Mouse (Mus musculus) CH12.LX (cell line): Measurements from ENCODE around the gene Slc29a3. TPM values are rescaled to one million over a fixed set of nuclear protein-coding genes. Genes with fewer than 3 reads are reported as not detected.
A peak's percentile ranks its signal among the peaks of the same experiment; 100 is the strongest.

ENCODE experiments used
- DNase-seq: peaks from one replicate; pipeline ENCODE4 v3.0.0-alpha.2; 2013; ENCODE audit errors: extremely low read depth
- H3K27ac ChIP-seq: 2 replicates; pipeline ENCODE4 v1.5.1; 2012; ENCODE audit warnings: low read depth, mild to moderate bottlenecking, control low read depth, moderate library complexity; ENCODE audit not compliant: insufficient read depth
- H3K27me3 ChIP-seq: replicated peaks from 2 replicates; pipeline ENCODE3; 2012; ENCODE audit warnings: inconsistent platforms
- H3K36me3 ChIP-seq, 2 experiments: replicated peaks in 1 of 2; 2 replicates each; pipeline versions ENCODE3 to v1.6.1; 2012; ENCODE audit warnings: inconsistent platforms in 1 of 2, low read length in 1 of 2, mild to moderate bottlenecking in 1 of 2, mixed read lengths in 1 of 2, moderate library complexity in 1 of 2; ENCODE audit not compliant: control insufficient read depth in 1 of 2, insufficient read depth in 1 of 2
- H3K4me1 ChIP-seq, 2 experiments: 2 replicates each; pipeline ENCODE4 v1.6.1; 2012; ENCODE audit warnings: inconsistent platforms in 1 of 2, moderate library complexity in 1 of 2; ENCODE audit not compliant: insufficient read depth in 2 of 2, control insufficient read depth in 1 of 2
- H3K4me2 ChIP-seq: 2 replicates; pipeline ENCODE4 v1.6.1; 2012; ENCODE audit warnings: low read depth, mild to moderate bottlenecking, control low read depth; ENCODE audit not compliant: poor library complexity, insufficient read depth, severe bottlenecking
- H3K4me3 ChIP-seq, 3 experiments: fragments of 150-350 bp in 1 of 3; sonication (generic) in 1 of 3; replicated peaks in 1 of 3; 2 replicates each; pipeline versions ENCODE3 to v1.5.1; 2011 to 2012; ENCODE audit warnings: low read depth in 2 of 3, low read length in 2 of 3, mild to moderate bottlenecking in 2 of 3, moderate library complexity in 2 of 3, control low read depth in 1 of 3, improper control_type of control experiment in 1 of 3, inconsistent platforms in 1 of 3, mixed read lengths in 1 of 3; ENCODE audit not compliant: poor library complexity in 1 of 3
- H3K79me2 ChIP-seq: replicated peaks from 2 replicates; pipeline ENCODE4 v1.6.1; 2012; ENCODE audit warnings: mild to moderate bottlenecking, moderate library complexity; ENCODE audit not compliant: control insufficient read depth, poor library complexity, insufficient read depth, severe bottlenecking; ENCODE audit errors: extremely low read depth
- H3K9ac ChIP-seq: 2 replicates; pipeline ENCODE4 v1.6.1; 2012; ENCODE audit warnings: low read depth, mild to moderate bottlenecking, control low read depth, moderate library complexity; ENCODE audit not compliant: insufficient read depth
- H3K9me3 ChIP-seq: replicated peaks from 2 replicates; pipeline ENCODE3; 2012; ENCODE audit warnings: low read length, inconsistent platforms, mixed read lengths
- E2F4 ChIP-seq: IDR thresholded peaks from 2 replicates; pipeline ENCODE4 v1.6.1; 2011; ENCODE audit warnings: low read depth, low read length, improper control_type of control experiment; ENCODE audit not compliant: insufficient replicate concordance
- ELF1 ChIP-seq: IDR thresholded peaks from 2 replicates; pipeline ENCODE4 v1.6.1; 2014; ENCODE audit warnings: low read depth, mild to moderate bottlenecking, inconsistent platforms, low read length, improper control_type of control experiment
- EP300 ChIP-seq: IDR thresholded peaks from 2 replicates; pipeline ENCODE4 v1.6.1; 2011; ENCODE audit warnings: low read length, improper control_type of control experiment
- JUND ChIP-seq: conservative IDR thresholded peaks from 2 replicates; pipeline ENCODE4 v1.6.1; 2011; ENCODE audit warnings: low read depth, low read length, improper control_type of control experiment
- MAFK ChIP-seq: IDR thresholded peaks from 2 replicates; pipeline ENCODE4 v1.6.1; 2011; ENCODE audit warnings: low read length, improper control_type of control experiment; ENCODE audit not compliant: insufficient replicate concordance
- MAZ ChIP-seq: IDR thresholded peaks from 2 replicates; pipeline ENCODE4 v1.6.1; 2012; ENCODE audit warnings: low read depth, mild to moderate bottlenecking, inconsistent platforms, low read length, improper control_type of control experiment, moderate library complexity
- MEF2A ChIP-seq: IDR thresholded peaks from 2 replicates; pipeline ENCODE4 v1.6.1; 2014; ENCODE audit warnings: low read depth, mild to moderate bottlenecking, inconsistent platforms, low read length, improper control_type of control experiment, borderline replicate concordance
- POLR2AphosphoS2 ChIP-seq: IDR thresholded peaks from 2 replicates; pipeline ENCODE4 v1.6.1; 2011; ENCODE audit warnings: low read depth, low read length, improper control_type of control experiment
- RAD21 ChIP-seq: IDR thresholded peaks from 2 replicates; pipeline ENCODE4 v1.6.1; 2011; ENCODE audit warnings: low read depth, mild to moderate bottlenecking, low read length, improper control_type of control experiment, moderate library complexity
- SMC3 ChIP-seq: IDR thresholded peaks from 2 replicates; pipeline ENCODE4 v1.6.1; 2011; ENCODE audit warnings: low read depth, low read length, improper control_type of control experiment
- ZC3H11A ChIP-seq: IDR thresholded peaks from 2 replicates; pipeline ENCODE4 v1.6.1; 2012; ENCODE audit warnings: low read depth, mild to moderate bottlenecking, inconsistent platforms, low read length, improper control_type of control experiment
- ZKSCAN1 ChIP-seq: IDR thresholded peaks from 2 replicates; pipeline ENCODE4 v1.6.1; 2012; ENCODE audit warnings: low read depth, inconsistent platforms, low read length, improper control_type of control experiment, borderline replicate concordance
- ZMIZ1 ChIP-seq: IDR thresholded peaks from 2 replicates; pipeline ENCODE4 v1.6.1; 2012; ENCODE audit warnings: low read depth, mild to moderate bottlenecking, inconsistent platforms, low read length, improper control_type of control experiment
- ZNF384 ChIP-seq: IDR thresholded peaks from 2 replicates; pipeline ENCODE4 v1.6.1; 2012; ENCODE audit warnings: low read depth, low read length, improper control_type of control experiment, inconsistent platforms
- dilution Hi-C: fragments of 300-500 bp; cut with MboI; formaldehyde crosslinking; loops from 2 replicates; pipeline ENCODE4 v1.14.3; 2020; ENCODE audit warnings: low sequenced_read_pairs; ENCODE audit not compliant: extremely low pct_unique_long_range_greater_than_20kb, extremely low pct_ligation_motif_present
- in situ Hi-C: fragments of 300-500 bp; cut with MboI; formaldehyde crosslinking; loops from 3 replicates; pipeline ENCODE4 v1.14.3; 2019; ENCODE audit warnings: low sequenced_read_pairs, low pct_ligation_motif_present, low pct_unique_long_range_greater_than_20kb, mixed read lengths
- polyA plus RNA-seq: library from polyadenylated mRNA; unstranded; fragments of >175 nt; gene quantifications from 2 replicates; pipeline ENCODE4 v1.2.1, GENCODE M21; 2012; ENCODE audit warnings: low read depth; ENCODE audit not compliant: insufficient read length
- total RNA-seq, 2 experiments: library from RNA; depleted of rRNA; stranded (reverse); fragments of 300-350 nt in 1 of 2; fragments of >200 nt in 1 of 2; gene quantifications; 2 replicates each; pipeline ENCODE4 v1.2.3; 2012 to 2014

The Slc29a3 gene
- total and polyA plus RNA-seq, 3 experiments, result 4.1 to 19.1 (median 5.9) TPM

GRCm38 (mm10) chr10:60708837-60709236 is 43.8 kb downstream of the Slc29a3 start:
- dilution Hi-C loops (no loop called here), in situ Hi-C loops (no loop called here)
- peaks cover 22 to 50% of the 10 kb centered on the region in 2 experiments for H3K4me1 ChIP-seq
- no peak for DNase-seq
- no peaks in the 10 kb centered on the region for H3K79me2 ChIP-seq
- H3K9me3 ChIP-seq, result peaks cover under 1% of the 10 kb centered on the region
- H3K27ac ChIP-seq, result no peak overlapping the region
- no peak for TF ChIP-seq ZMIZ1
- no peak for TF ChIP-seq ZC3H11A
- TF ChIP-seq MEF2A, result no peak
- TF ChIP-seq JUND, result no peak
- TF ChIP-seq ZKSCAN1, result no peak
- TF ChIP-seq ZNF384, result no peak
- TF ChIP-seq RAD21, result no peak
- no peak for TF ChIP-seq EP300
- TF ChIP-seq SMC3, result no peak
- TF ChIP-seq MAZ, result no peak
- peaks cover 2 to 25% of the 10 kb centered on the region in 2 experiments for H3K36me3 ChIP-seq
- no peak overlapping the region for H3K4me2 ChIP-seq
- H3K4me3 ChIP-seq, result no peak overlapping the region
- H3K27me3 ChIP-seq, result no peaks in the 10 kb centered on the region
- no peak overlapping the region for H3K9ac ChIP-seq

- peaks cover 0 to 11% of the 10 kb centered on the region in 2 experiments for H3K36me3 ChIP-seq
- no peak overlapping the region for H3K4me2 ChIP-seq
- dilution Hi-C loops (no loop called here), in situ Hi-C loops (no loop called here)
- H3K9ac ChIP-seq, result no peak overlapping the region
- peaks cover 17 to 47% of the 10 kb centered on the region in 2 experiments for H3K4me1 ChIP-seq
- DNase-seq, result peak; percentile 63
- no peak for TF ChIP-seq E2F4
- TF ChIP-seq EP300, result peak; percentile 42; the same call in 1 of the 2 replicates
- TF ChIP-seq ELF1, result peak; percentile 52; the same call in 1 of the 2 replicates
- no peak for TF ChIP-seq MAFK
- no peak for TF ChIP-seq MEF2A
- H3K9me3 ChIP-seq, result no peaks in the 10 kb centered on the region
- no peak overlapping the region for H3K27ac ChIP-seq
- H3K27me3 ChIP-seq, result no peaks in the 10 kb centered on the region
- H3K4me3 ChIP-seq, result no peak overlapping the region
- H3K79me2 ChIP-seq, result no peaks in the 10 kb centered on the region
Measured at GRCm38 (mm10) chr10:60706268-60706667, 46.3 kb downstream of the Slc29a3 start.

- peak; percentile 44 for DNase-seq
- TF ChIP-seq POLR2AphosphoS2 (no peak), ZNF384 (peak; percentile 56; the same call in 1 of the 2 replicates)
- in situ Hi-C loops, result no loop called here
- dilution Hi-C loops, result no loop called here
- H3K79me2 ChIP-seq, result no peaks in the 10 kb centered on the region
- peak overlapping the region; percentile 25; the same call in 1 of the 2 replicates for H3K4me2 ChIP-seq
- no peaks in the 10 kb centered on the region for H3K27me3 ChIP-seq
- no peak overlapping the region for H3K4me3 ChIP-seq
- H3K9me3 ChIP-seq, result no peaks in the 10 kb centered on the region
- H3K36me3 ChIP-seq, result peaks cover 0 to 8% of the 10 kb centered on the region in 2 experiments
- H3K4me1 ChIP-seq, result peaks cover 16 to 43% of the 10 kb centered on the region in 2 experiments
- no peak overlapping the region for H3K9ac ChIP-seq
- no peak overlapping the region for H3K27ac ChIP-seq
Measured at GRCm38 (mm10) chr10:60705134-60705533, 47.5 kb downstream of the Slc29a3 start.
